Mouse (Mus musculus) thymus, postnatal 10 days (tissue): ENCODE results near the gene Ndufb11.

Experiments
- DNase-seq, 2 experiments: peaks; one replicate each; pipeline ENCODE4 v3.0.0; 2021; ENCODE audit warnings: low spot score in 2 of 2

Ndufb11 gene

GRCm38 (mm10) chrX:20617176-20617902, at the start of gene Ndufb11, which contains the start of gene Rbm10:
TSS of gene Ndufb11 (minus strand) at chrX:20617619.
TSS of gene Rbm10 (plus strand) at chrX:20617503.
- peak; percentile 52 to 58 for DNase-seq

GRCm38 (mm10) chrX:20663444-20663790, 46.0 kb upstream of the Ndufb11 start:
- DNase-seq = no peak

DNA sequence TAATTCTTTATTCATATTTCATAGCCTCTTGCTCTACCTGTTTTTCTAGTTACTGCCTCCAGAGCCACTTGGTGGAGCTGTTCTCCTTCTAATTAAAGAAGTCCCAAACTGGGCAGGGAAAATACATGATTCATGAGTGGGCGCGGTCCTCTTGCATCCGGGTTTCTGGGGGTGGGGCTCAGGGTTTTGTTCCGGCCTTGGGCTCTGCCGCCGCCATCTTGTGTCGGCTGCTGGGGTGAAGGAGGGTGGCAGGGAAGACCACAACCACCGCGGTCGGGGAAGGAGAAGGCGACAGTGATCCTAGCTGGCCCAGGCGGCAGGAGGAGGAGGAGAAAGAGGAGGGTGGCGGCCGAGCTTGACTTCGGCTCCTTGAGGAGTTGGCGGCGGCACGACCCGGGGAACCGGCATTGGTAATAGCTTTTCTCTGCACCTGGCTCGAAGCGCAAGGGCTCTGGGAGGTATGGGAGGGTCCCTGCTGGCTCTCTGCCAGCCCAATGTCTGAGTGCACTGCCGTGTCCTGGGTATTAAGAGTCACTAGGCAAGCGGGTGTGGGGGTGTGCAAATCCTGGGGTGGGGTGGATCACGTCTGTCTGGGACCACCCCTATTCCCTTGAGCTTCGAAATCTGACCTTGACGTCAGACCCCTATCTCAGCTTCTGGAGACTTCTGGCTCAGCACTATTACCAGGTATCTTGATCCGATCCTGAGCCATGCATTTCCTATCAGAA, 45.5 kb upstream of the Ndufb11 start:
- peak; percentile 77 to 81 for DNase-seq

DNA sequence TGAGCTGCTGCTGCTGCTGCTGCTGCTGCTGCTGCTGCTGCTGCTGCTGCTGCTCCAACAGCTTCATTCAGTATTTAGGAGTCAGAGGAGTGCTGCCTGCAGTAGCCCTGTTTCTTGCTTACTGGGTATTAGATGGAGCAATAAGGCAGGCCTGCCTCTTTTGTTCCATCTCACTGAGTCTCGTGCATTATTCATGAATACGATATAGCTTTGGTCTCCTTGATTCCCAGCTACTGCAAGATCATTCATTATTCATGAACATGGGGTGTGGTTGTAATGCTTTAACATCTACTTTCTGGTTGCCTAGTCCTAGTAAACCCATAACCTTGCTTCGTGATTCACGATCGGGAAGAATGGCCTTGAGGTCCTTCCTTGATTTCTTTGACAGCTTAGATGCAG, 44.9 kb upstream of the Ndufb11 start:
- DNase-seq = no peak

GRCm38 (mm10) chrX:20658891-20659406, 41.5 kb upstream of the Ndufb11 start:
- DNase-seq = peak in 1 of 2 experiments; percentile 5

- DNase-seq = peak; percentile 73 to 75
Observed at GRCm38 (mm10) chrX:20658026-20658652, 40.7 kb upstream of the Ndufb11 start, which contains the start of gene Uba1. TSS of gene Uba1 (plus strand) at chrX:20658326.

DNA sequence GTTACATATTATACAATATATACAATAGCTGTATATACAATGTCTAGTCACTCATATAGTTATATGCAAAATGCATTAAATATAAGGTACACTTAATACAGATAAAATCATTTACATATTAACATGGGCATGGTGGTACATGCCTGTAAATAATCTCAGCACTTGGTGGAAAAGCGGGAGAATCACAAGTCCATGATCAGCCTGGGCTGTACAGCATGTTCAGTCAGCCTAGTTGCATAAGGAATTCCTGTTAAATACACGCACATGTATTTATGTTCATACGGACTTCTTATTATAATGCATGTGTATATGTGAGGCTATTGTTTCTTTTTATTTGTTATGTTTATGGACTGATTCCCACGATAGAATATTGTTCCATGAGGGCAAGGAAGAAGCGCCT, 40.2 kb upstream of the Ndufb11 start:
- no peak for DNase-seq

- DNase-seq = no peak
Observed at GRCm38 (mm10) chrX:20644780-20645179, 27.4 kb upstream of the Ndufb11 start.

GRCm38 (mm10) chrX:20638141-20638540, 20.7 kb upstream of the Ndufb11 start:
- DNase-seq = no peak

DNA sequence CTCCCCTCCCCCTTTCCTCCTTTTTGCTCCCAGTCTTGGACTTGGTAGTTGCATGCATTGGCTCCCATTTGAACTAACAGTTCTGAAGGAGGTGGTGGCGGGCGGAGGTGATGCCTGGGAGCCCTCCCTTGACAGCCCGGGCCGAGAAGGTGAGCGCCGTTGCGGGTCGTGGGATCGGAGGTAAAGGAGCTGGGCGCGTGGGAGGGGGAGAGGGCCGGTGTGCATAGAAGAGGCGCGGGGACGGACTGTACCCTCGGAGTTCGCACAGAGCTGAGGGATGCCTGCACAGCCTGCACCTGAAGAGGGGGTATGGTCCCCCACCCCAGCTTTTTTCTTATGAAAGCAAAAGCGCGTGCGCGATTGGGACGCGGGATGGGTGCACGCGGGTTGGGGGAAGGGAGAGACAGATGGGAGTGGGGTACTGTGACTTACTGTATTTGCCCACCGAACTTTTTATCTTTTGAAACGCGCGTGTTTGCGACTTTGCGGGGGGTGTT, 532 bp upstream of the Ndufb11 start:
- DNase-seq = peak; percentile 51 to 64

- DNase-seq = no peak
Observed at GRCm38 (mm10) chrX:20616861-20617175, 601 bp downstream of the Ndufb11 start.

DNA sequence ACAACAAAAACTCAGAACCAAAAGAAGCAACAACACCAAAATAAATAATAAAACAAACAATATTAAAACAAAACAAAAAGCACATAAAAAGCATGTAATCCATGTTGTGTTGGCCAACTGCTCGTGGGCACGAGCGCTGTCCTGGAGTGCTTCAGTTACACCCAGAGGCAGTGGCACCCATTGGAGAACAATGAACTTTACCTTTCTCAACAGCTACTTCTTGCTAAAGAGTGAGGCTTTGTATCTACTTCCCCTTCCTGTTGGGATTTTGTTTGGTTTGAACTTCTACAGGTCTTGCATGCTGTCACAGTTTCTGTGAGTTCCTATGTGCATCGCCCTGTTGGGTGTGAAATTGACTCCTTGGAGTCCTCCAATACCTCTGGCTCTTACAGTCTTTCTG, 8.9 kb downstream of the Ndufb11 start:
- no peak for DNase-seq

GRCm38 (mm10) chrX:20587968-20588367, 29.5 kb downstream of the Ndufb11 start:
- DNase-seq = peak in 1 of 2 experiments; percentile 3

DNA sequence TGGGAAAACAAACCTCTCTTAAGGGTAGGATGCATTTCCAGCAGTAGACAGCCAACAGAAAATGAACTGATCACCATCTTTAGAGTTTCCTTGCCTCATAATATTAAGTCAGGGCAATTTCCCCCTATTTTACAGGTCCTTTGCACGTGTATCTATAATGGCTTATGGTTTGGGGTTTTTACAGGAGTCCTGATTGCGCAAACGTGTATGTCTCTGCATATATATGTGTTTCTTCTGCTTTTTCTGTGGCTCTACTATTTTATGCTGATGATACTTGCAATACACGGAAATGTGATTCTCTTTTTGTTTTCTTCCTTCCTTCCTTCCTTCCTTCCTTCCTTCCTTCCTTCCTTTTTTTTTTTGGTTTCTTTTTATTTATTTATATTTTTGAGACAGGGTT, 43.5 kb downstream of the Ndufb11 start:
- DNase-seq = no peak

- DNase-seq = no peak
Observed at GRCm38 (mm10) chrX:20572683-20573082, 44.7 kb downstream of the Ndufb11 start.

- no peak for DNase-seq
Observed at GRCm38 (mm10) chrX:20571024-20571423, 46.4 kb downstream of the Ndufb11 start.
